ENCODE assay signal across 8 mouse cellular contexts in the genomic region with DNA sequence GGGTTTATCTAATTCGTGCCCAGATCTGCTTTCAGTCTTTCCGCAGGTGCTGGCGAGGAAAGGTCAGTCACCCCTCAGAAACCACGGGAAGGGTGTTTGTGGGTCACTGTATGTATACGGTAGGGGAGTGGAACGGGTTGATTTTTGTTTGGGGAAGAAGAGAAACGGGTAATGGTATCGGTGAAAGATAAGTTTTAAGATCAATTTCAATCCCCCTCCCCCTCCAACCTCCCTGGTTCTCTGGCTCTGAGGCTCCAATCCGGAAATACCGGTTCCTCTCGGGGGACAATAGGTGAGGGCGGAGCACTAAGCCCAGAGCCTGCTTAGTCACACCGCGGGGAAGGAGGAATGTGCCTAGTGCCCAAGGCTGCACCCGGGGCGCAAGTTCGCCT. TPM values are rescaled to one million over a fixed set of nuclear protein-coding genes. Genes with fewer than 3 reads are reported as not detected.
A peak's percentile ranks its signal among the peaks of the same experiment; 100 is the strongest.
DNase-seq lines count a peak whose midpoint lies in the region; ATAC-seq and TF ChIP-seq lines count a peak whose summit lies in the region.

No protein-coding gene starts in this region.

- TF ChIP-seq CTCF in lung, postnatal 0 days (IDR thresholded peaks at IDR 0.05), result no peak

- H3K27me3 ChIP-seq in heart, embryonic 10.5 days (ENCODE audit: insufficient read depth, poor library complexity, severe bottlenecking), result no peaks in the 10 kb centered on the region
- no peaks in the 10 kb centered on the region for H3K27me3 ChIP-seq in lung, postnatal 0 days (replicated peaks; ENCODE audit: insufficient read depth, low read length)

- peaks cover 13% of the 10 kb centered on the region; the same call in 1 of the 2 replicates for H3K4me1 ChIP-seq in heart, embryonic 10.5 days
- no peaks in the 10 kb centered on the region for H3K4me1 ChIP-seq in lung, postnatal 0 days (ENCODE audit: insufficient read depth, low read depth, low read length)

- ATAC-seq in lung, postnatal 0 days, result peak; percentile 86

- peak; percentile 53 for TF ChIP-seq EP300 in lung, postnatal 0 days (IDR thresholded peaks at IDR 0.05)

- H3K9ac ChIP-seq in lung, postnatal 0 days (replicated peaks; ENCODE audit: low read depth), result no peak overlapping the region

- peak overlapping the region; percentile 79 for H3K4me2 ChIP-seq in lung, postnatal 0 days (replicated peaks; ENCODE audit: low read depth, low read length)

- DNase-seq in NIH3T3 (ENCODE audit: low read depth), result peak; percentile 17
- peak; percentile 29 for DNase-seq in c-Kit-positive CD71-negative TER-119-negative erythroid progenitor cells, embryonic 14.5 days (ENCODE audit: low read depth)
- DNase-seq in heart, embryonic 10.5 days (ENCODE audit: low spot score), result no peak
- peak; percentile 83 for DNase-seq in kidney, adult 9 months
- peak; percentile 94 for DNase-seq in lung, postnatal 0 days (ENCODE audit: low spot score)
- peak; percentile 47 for DNase-seq in retina, embryonic 14.5 days (ENCODE audit: low spot score)
- DNase-seq in adipocyte (ENCODE audit: low spot score), result no peak
- no peak for DNase-seq in cerebellum, adult 9-11 months

- H3K36me3 ChIP-seq in heart, embryonic 10.5 days, result no peaks in the 10 kb centered on the region
- no peaks in the 10 kb centered on the region for H3K36me3 ChIP-seq in lung, postnatal 0 days (ENCODE audit: insufficient read depth, low read length)

- H3K9me3 ChIP-seq in heart, embryonic 10.5 days, result no peaks in the 10 kb centered on the region
- no peaks in the 10 kb centered on the region for H3K9me3 ChIP-seq in lung, postnatal 0 days (ENCODE audit: low read length)

- peak overlapping the region; percentile 68 for H3K4me3 ChIP-seq in heart, embryonic 10.5 days
- H3K4me3 ChIP-seq in lung, postnatal 0 days (ENCODE audit: low read depth, low read length), result peak overlapping the region; percentile 67

- under 1% methylated on average over 17 of the region's 17 CpGs for whole genome bisulfite sequencing in heart, embryonic 10.5 days
- 2% methylated on average over 17 of the region's 17 CpGs for WGBS in lung, postnatal 0 days

- H3K27ac ChIP-seq in heart, embryonic 10.5 days, result peak overlapping the region; percentile 88
- H3K27ac ChIP-seq in lung, postnatal 0 days (ENCODE audit: low read length), result peak overlapping the region; percentile 95

RNA-seq across cellular contexts. Expression of a gene that starts 0.5 kb away (rescaled TPM):
- 31.2 and 33.9 TPM in 2 replicates for polyA plus RNA-seq in heart, embryonic 10.5 days (2016; fragmentation: Nextera tagmentation; extraction: Ambion mirVana)
- polyA plus RNA-seq in lung, postnatal 0 days (2015; fragmentation: Nextera tagmentation; extraction: Ambion mirVana), result 37.8 and 48.3 TPM in 2 replicates

RNA-seq across cellular contexts. Expression of a gene that starts 55.1 kb away (rescaled TPM):
- polyA plus RNA-seq in heart, embryonic 10.5 days (2016; fragmentation: Nextera tagmentation; extraction: Ambion mirVana), result 71.9 and 73.4 TPM in 2 replicates
- 19.7 and 22.1 TPM in 2 replicates for polyA plus RNA-seq in lung, postnatal 0 days (2015; fragmentation: Nextera tagmentation; extraction: Ambion mirVana)

Comparison
In these comparisons a context has a peak if more than half of its experiments do, and no peak if none do; other contexts are left out.
1. DNase-seq: peak in NIH3T3 (single experiment), c-Kit-positive CD71-negative TER-119-negative erythroid progenitor cells, embryonic 14.5 days (single experiment), kidney, adult 9 months (single experiment), lung, postnatal 0 days (single experiment) and retina, embryonic 14.5 days (single experiment); none in heart, embryonic 10.5 days (single experiment), adipocyte (single experiment) and cerebellum, adult 9-11 months (single experiment).